In genomic region chr17:31692918-31693317, GRCm38 (mm10) we compare ENCODE assay signal across 11 mouse cellular contexts. TPM values are rescaled to one million over a fixed set of nuclear protein-coding genes. Genes with fewer than 3 reads are reported as not detected.
DNase-seq lines count a peak whose midpoint lies in the region; ATAC-seq lines count a peak whose summit lies in the region.
"Had no signal": no experiment of that assay in that cellular context is flagged by ENCODE, and none has a peak within 500 bp of the region (broad histone marks: within the 10 kb centered on the region; RNA-seq: fewer than 3 reads in every experiment).

No protein-coding gene starts in this region.

- ATAC-seq in kidney, embryonic 15.5 days (replicated peaks; ENCODE audit: low FRiP score), result 0 out of 2 replicates have a peak, but pooled peaks have one; percentile 20
- ATAC-seq in embryonic facial prominence, embryonic 13.5 days (ENCODE audit: insufficient number of reproducible peaks, insufficient read depth, low FRiP score, low TSS enrichment, low read depth), result no peak; the same call in 1 of the 2 replicates
- 0 out of 2 replicates have a peak, but pooled peaks have one; percentile 7 for ATAC-seq in liver, embryonic 13.5 days (ENCODE audit: low read depth)

- no peaks in the 10 kb centered on the region for H3K36me3 ChIP-seq in kidney, embryonic 15.5 days
- no peaks in the 10 kb centered on the region for H3K36me3 ChIP-seq in embryonic facial prominence, embryonic 13.5 days
- H3K36me3 ChIP-seq in liver, embryonic 13.5 days, result no peaks in the 10 kb centered on the region
- H3K36me3 ChIP-seq: G1E had no signal

- H3K27ac ChIP-seq in kidney, embryonic 15.5 days, result no peak overlapping the region
- H3K27ac ChIP-seq in embryonic facial prominence, embryonic 13.5 days, result no peak overlapping the region
- no peak overlapping the region for H3K27ac ChIP-seq in liver, embryonic 13.5 days

- H3K4me3 ChIP-seq in kidney, embryonic 15.5 days (replicated peaks), result no peak overlapping the region
- H3K4me3 ChIP-seq in embryonic facial prominence, embryonic 13.5 days, result no peak overlapping the region
- H3K4me3 ChIP-seq in liver, embryonic 13.5 days (replicated peaks), result no peak overlapping the region
- H3K4me3 ChIP-seq: erythroblast, embryonic 14.5 days had no signal

- H3K27me3 ChIP-seq in kidney, embryonic 15.5 days, result 0 out of 2 replicates have a peak, but pooled peaks cover 4% of the 10 kb centered on the region
- no peaks in the 10 kb centered on the region for H3K27me3 ChIP-seq in embryonic facial prominence, embryonic 13.5 days
- H3K27me3 ChIP-seq in liver, embryonic 13.5 days, result no peaks in the 10 kb centered on the region

- H3K9me3 ChIP-seq in kidney, embryonic 15.5 days (replicated peaks), result no peaks in the 10 kb centered on the region
- no peaks in the 10 kb centered on the region for H3K9me3 ChIP-seq in embryonic facial prominence, embryonic 13.5 days
- no peaks in the 10 kb centered on the region for H3K9me3 ChIP-seq in liver, embryonic 13.5 days (replicated peaks)
- H3K9me3 ChIP-seq: G1E had no signal

- H3K9ac ChIP-seq in kidney, embryonic 15.5 days, result no peak overlapping the region
- H3K9ac ChIP-seq in embryonic facial prominence, embryonic 13.5 days, result no peak overlapping the region
- no peak overlapping the region for H3K9ac ChIP-seq in liver, embryonic 13.5 days

- peaks cover 21% of the 10 kb centered on the region for H3K4me1 ChIP-seq in kidney, embryonic 15.5 days
- H3K4me1 ChIP-seq in embryonic facial prominence, embryonic 13.5 days, result peaks cover 12% of the 10 kb centered on the region
- peaks cover 12% of the 10 kb centered on the region for H3K4me1 ChIP-seq in liver, embryonic 13.5 days (replicated peaks)

- DNase-seq in kidney, adult 11 months, result no peak
- peak; percentile 5 for DNase-seq in MEL-GATA-1-ER (ENCODE audit: extremely low read depth, low read depth)
- DNase-seq in liver, embryonic 13.5 days, result no peak
- DNase-seq in spleen, postnatal 14 days (ENCODE audit: low spot score in 2 of 2), result no peak
- no peak for DNase-seq in left cerebral cortex, adult 8-10 months (ENCODE audit: low spot score in 2 of 2)

- peak overlapping the region; percentile 52; the same call in 1 of the 2 replicates for H3K4me2 ChIP-seq in kidney, embryonic 15.5 days
- peak overlapping the region; percentile 53 for H3K4me2 ChIP-seq in embryonic facial prominence, embryonic 13.5 days
- H3K4me2 ChIP-seq in liver, embryonic 13.5 days, result no peak overlapping the region

- 34% methylated on average over 5 of the region's 5 CpGs for WGBS in kidney, embryonic 15.5 days
- WGBS in embryonic facial prominence, embryonic 13.5 days, result 44% methylated on average over 5 of the region's 5 CpGs
- 38% methylated on average over 5 of the region's 5 CpGs for WGBS in liver, embryonic 13.5 days (ENCODE audit: insufficient replicate concordance)

RNA-seq across cellular contexts. Expression of gene Cryaa, which starts 15.3 kb away (rescaled TPM):
- polyA plus RNA-seq in kidney, embryonic 15.5 days (2015; fragmentation: Nextera tagmentation; extraction: Ambion mirVana), result 0.38 TPM in 1 of 2 replicates, not detected in the other
- polyA plus RNA-seq in embryonic facial prominence, embryonic 13.5 days (2015; fragmentation: Nextera tagmentation; extraction: Ambion mirVana), result 1.9 TPM in 1 of 2 replicates, not detected in the other
- polyA plus RNA-seq in liver, embryonic 13.5 days (2015; fragmentation: Nextera tagmentation; extraction: Ambion mirVana), result not detected in 2 replicates
- under 1 TPM in 1 of 4 experiments, not detected in 3; 0.27 TPM for total RNA-seq in left cerebral cortex, adult 8-10 months (2022)
- total RNA-seq: adrenal gland, postnatal 14 days; G1E; hematopoietic stem cell, adult 5-6 weeks had no signal
- polyA plus RNA-seq: erythroblast, embryonic 14.5 days; G1E had no signal

RNA-seq across cellular contexts. Expression of gene U2af1, which starts 34.2 kb away (rescaled TPM):
- 335 and 336 TPM in 2 replicates for polyA plus RNA-seq in kidney, embryonic 15.5 days (2015; fragmentation: Nextera tagmentation; extraction: Ambion mirVana)
- 349 and 362 TPM in 2 replicates for polyA plus RNA-seq in embryonic facial prominence, embryonic 13.5 days (2015; fragmentation: Nextera tagmentation; extraction: Ambion mirVana)
- 223 and 239 TPM in 2 replicates for polyA plus RNA-seq in liver, embryonic 13.5 days (2015; fragmentation: Nextera tagmentation; extraction: Ambion mirVana)
- 100 to 1,000 TPM; 119 to 127 (median 122) TPM for total RNA-seq in left cerebral cortex, adult 8-10 months (2022)

RNA-seq across cellular contexts. Expression of gene Cbs, which starts 55.9 kb away (rescaled TPM):
- 3.1 and 3.2 TPM in 2 replicates for polyA plus RNA-seq in kidney, embryonic 15.5 days (2015; fragmentation: Nextera tagmentation; extraction: Ambion mirVana)
- 2.9 and 4.3 TPM in 2 replicates for polyA plus RNA-seq in embryonic facial prominence, embryonic 13.5 days (2015; fragmentation: Nextera tagmentation; extraction: Ambion mirVana)
- 11.0 and 11.6 TPM in 2 replicates for polyA plus RNA-seq in liver, embryonic 13.5 days (2015; fragmentation: Nextera tagmentation; extraction: Ambion mirVana)
- total RNA-seq in left cerebral cortex, adult 8-10 months (2022), result 10 to 100 TPM; 27.0 to 45.7 (median 34.5) TPM
- total RNA-seq: hematopoietic stem cell, adult 5-6 weeks had no signal
- polyA plus RNA-seq: G1E had no signal
